Mouse (Mus musculus) hindbrain, embryonic 11.5 days (tissue): ENCODE measurements around the gene Gm17622. TPM values are rescaled to one million over a fixed set of nuclear protein-coding genes. Genes with fewer than 3 reads are reported as not detected.

ENCODE experiments used
- ATAC-seq: fragments of 200-750 bp; cut with Nextera tagmentation; 2 replicates; pipeline ENCODE4 v1.8.0; 2017; ENCODE audit warnings: mild to moderate bottlenecking, moderate TSS enrichment, moderate library complexity; ENCODE audit not compliant: low FRiP score
- DNase-seq: peaks from one replicate; pipeline ENCODE4 v3.0.0-alpha.2; 2015; ENCODE audit warnings: low spot score
- H3K27ac ChIP-seq: fragments of 300-500 bp; sonication (generic); 2 replicates; pipeline ENCODE4 v1.5.1; 2014; ENCODE audit warnings: mild to moderate bottlenecking, low read depth, low read length
- H3K27me3 ChIP-seq: fragments of 300-500 bp; sonication (generic); 2 replicates; pipeline ENCODE4 v1.6.1; 2014; ENCODE audit warnings: mild to moderate bottlenecking, low read length, moderate library complexity, mixed read lengths; ENCODE audit not compliant: control insufficient read depth, insufficient read depth
- H3K36me3 ChIP-seq: fragments of 300-500 bp; sonication (generic); 2 replicates; pipeline ENCODE4 v1.6.1; 2014; ENCODE audit warnings: mild to moderate bottlenecking, low read length, moderate library complexity, mixed read lengths; ENCODE audit not compliant: control insufficient read depth, insufficient read depth
- H3K4me1 ChIP-seq: fragments of 300-500 bp; sonication (generic); replicated peaks from 2 replicates; pipeline ENCODE4 v1.6.1; 2014; ENCODE audit warnings: low read length, mixed read lengths; ENCODE audit not compliant: control insufficient read depth, insufficient read depth
- H3K4me2 ChIP-seq: fragments of 300-500 bp; sonication (generic); replicated peaks from 2 replicates; pipeline ENCODE4 v1.6.1; 2014; ENCODE audit warnings: mild to moderate bottlenecking, low read depth, low read length
- H3K4me3 ChIP-seq: fragments of 300-500 bp; sonication (generic); 2 replicates; pipeline ENCODE4 v1.5.1; 2014; ENCODE audit warnings: low read depth, low read length
- H3K9ac ChIP-seq: fragments of 300-500 bp; sonication (generic); 2 replicates; pipeline ENCODE4 v1.6.1; 2014; ENCODE audit warnings: low read depth, low read length
- H3K9me3 ChIP-seq: fragments of 300-500 bp; sonication (generic); 2 replicates; pipeline ENCODE4 v1.6.1; 2016; ENCODE audit warnings: low read length; ENCODE audit not compliant: control insufficient read depth
- WGBS: fragments of 180-500 bp; shearing (Covaris S2); extraction: QIAGEN DNeasy Blood & Tissue Kit; methylation state at CpG from one replicate; pipeline ENCODE4 v1.1.7; 2014; 5-methylcytosine and 5-hydroxymethylcytosine counted together
- polyA plus RNA-seq: library from polyadenylated mRNA; unstranded; fragments of >200 nt; fragmentation: Nextera tagmentation; extraction: Ambion mirVana; gene quantifications from 2 replicates; pipeline ENCODE4 v1.2.1, GENCODE M21; 2014

The Gm17622 gene
- polyA plus RNA-seq, 1 experiment from 2014 or later: not detected

DNA sequence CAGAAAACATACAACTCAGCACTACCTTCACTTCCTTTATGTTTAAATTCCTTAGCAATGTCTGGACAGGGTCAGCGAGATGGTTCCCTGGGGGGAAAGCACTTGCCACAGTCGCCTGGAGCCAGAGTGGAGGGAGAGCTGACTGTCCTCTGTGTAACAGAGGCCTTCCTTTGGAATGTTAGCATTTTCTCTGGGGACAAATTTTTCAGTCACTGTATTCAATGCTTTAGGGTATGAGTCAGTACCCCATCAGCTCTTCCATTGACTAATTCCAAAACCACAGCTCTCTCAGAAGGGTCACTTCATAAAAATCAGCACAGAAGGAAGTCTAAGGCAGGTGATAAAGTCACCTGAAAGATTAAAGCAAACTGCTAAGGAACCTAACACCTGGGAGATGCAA lies 43.2 kb downstream of the Gm17622 start:
- Histone ChIP-seq H3K4me1 (no peaks in the 10 kb centered on the region), H3K27me3 (no peaks in the 10 kb centered on the region), H3K4me3 (no peak overlapping the region), H3K9ac (no peak overlapping the region), H3K27ac (no peak overlapping the region), H3K36me3 (no peaks in the 10 kb centered on the region), H3K4me2 (no peak overlapping the region), H3K9me3 (no peaks in the 10 kb centered on the region)
- 45% methylated on average over 2 of the region's 2 CpGs for WGBS
- ATAC-seq (no peak), DNase-seq (no peak)

DNA sequence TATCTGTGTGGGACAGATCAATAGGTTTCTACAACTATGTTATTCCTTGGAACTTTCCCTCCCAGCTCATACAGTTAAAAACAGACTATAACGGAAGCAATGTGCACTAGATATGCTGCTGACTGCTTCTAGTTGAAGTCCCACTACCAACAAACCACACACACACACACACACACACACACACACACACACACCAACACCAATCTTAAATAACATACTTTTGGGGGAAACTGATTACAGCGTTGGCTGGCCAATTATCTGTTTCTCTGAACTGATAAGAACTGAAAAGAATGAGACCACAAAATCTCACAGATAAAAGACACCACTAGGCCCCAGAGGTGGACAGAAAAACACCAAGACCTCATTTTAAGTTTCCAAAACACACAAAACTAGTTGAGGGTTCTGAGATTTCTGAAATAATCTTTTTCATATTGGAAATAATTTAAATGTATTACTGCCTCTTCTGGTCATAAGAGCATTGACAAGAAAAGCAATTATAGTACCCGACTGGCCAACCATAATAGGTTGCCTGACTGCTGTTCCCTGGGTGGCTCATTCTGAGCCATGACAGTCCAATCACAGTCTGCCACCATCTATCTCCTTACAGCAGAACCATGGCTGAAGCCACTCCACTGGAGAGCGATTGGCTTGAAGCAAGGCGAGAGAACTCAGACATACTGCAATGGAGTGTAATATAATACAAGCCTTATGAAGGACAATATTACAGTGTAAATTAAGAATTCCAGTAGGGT lies 46.5 kb downstream of the Gm17622 start:
- ATAC-seq: no peak
- no peak overlapping the region for H3K4me3 ChIP-seq
- no peak overlapping the region for H3K4me2 ChIP-seq
- H3K27me3 ChIP-seq: no peaks in the 10 kb centered on the region
- no peaks in the 10 kb centered on the region for H3K4me1 ChIP-seq
- H3K36me3 ChIP-seq: no peaks in the 10 kb centered on the region
- no peaks in the 10 kb centered on the region for H3K9me3 ChIP-seq
- DNase-seq: no peak
- 91% methylated on average over 5 of the region's 5 CpGs for WGBS
- H3K9ac ChIP-seq: no peak overlapping the region
- H3K27ac ChIP-seq: no peak overlapping the region

DNA sequence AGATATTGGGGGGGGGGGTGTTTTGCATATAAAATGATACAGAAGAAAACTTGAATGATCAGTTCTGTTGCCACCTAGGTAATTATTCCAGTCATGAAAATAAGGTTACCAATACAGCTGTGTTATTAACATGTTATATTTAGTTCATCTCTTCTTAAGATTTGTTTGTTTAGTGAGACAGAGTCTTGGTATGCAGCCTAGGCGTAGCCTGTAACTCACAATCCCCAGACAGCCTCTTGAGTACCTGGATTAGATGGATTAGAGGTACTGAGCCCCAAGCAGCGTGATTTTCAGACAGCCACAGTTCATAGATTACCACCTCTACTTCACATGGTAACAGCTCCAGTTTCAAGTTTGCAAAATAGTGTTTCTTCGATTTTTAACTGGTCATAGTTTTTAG lies 47.6 kb downstream of the Gm17622 start:
- H3K27me3 ChIP-seq: no peaks in the 10 kb centered on the region
- no peak overlapping the region for H3K4me2 ChIP-seq
- 88% methylated on average over 3 of the region's 3 CpGs for WGBS
- no peaks in the 10 kb centered on the region for H3K9me3 ChIP-seq
- H3K4me1 ChIP-seq: no peaks in the 10 kb centered on the region
- H3K4me3 ChIP-seq: no peak overlapping the region
- no peak overlapping the region for H3K27ac ChIP-seq
- DNase-seq (no peak), ATAC-seq (no peak)
- no peak overlapping the region for H3K9ac ChIP-seq
- H3K36me3 ChIP-seq: no peaks in the 10 kb centered on the region

Other genes with a start within 250 kb of the Gm17622 start
- gene Poc5, start 102.4 kb upstream of the Gm17622 start, polyA plus RNA-seq: 29.3 and 33.6 TPM in 2 replicates
- gene Ankdd1b, start 19.5 kb upstream of the Gm17622 start, polyA plus RNA-seq: not detected in 2 replicates
- gene Polk, start 51.8 kb downstream of the Gm17622 start, polyA plus RNA-seq: 6.7 and 8.2 TPM in 2 replicates
- gene Col4a3bp, start 51.9 kb downstream of the Gm17622 start, polyA plus RNA-seq: 7.9 and 11.6 TPM in 2 replicates
- gene Hmgcr, start 180.2 kb downstream of the Gm17622 start, polyA plus RNA-seq: 199 and 238 TPM in 2 replicates